Mouse (Mus musculus): Measurements from ENCODE around the gene Tunar.

The Tunar gene

GRCm38 (mm10) chr12:105333570-105333969 lies at the start of gene Tunar:
TSS of gene Tunar (plus strand) at chr12:105333870.
- no peak for DNase-seq

- no peak for DNase-seq
Observed at GRCm38 (mm10) chr12:105312571-105313035, 21.1 kb upstream of the Tunar start.

- DNase-seq, result no peak
Observed at GRCm38 (mm10) chr12:105314328-105314727, 19.3 kb upstream of the Tunar start.

- no peak for DNase-seq
Observed at GRCm38 (mm10) chr12:105322160-105322559, 11.5 kb upstream of the Tunar start.

GRCm38 (mm10) chr12:105327051-105327450 lies 6.6 kb upstream of the Tunar start:
- DNase-seq, result no peak

- DNase-seq, result no peak
Observed at GRCm38 (mm10) chr12:105328396-105328795, 5.3 kb upstream of the Tunar start.

- DNase-seq, result no peak
Observed at GRCm38 (mm10) chr12:105336094-105336420, 2.4 kb downstream of the Tunar start.

- no peak for DNase-seq
Observed at GRCm38 (mm10) chr12:105336421-105337289, 3.0 kb downstream of the Tunar start.

GRCm38 (mm10) chr12:105337290-105338005 lies 3.8 kb downstream of the Tunar start:
- DNase-seq, result no peak

GRCm38 (mm10) chr12:105338256-105338977 lies 4.7 kb downstream of the Tunar start:
- no peak for DNase-seq

GRCm38 (mm10) chr12:105341523-105341922 lies 7.9 kb downstream of the Tunar start:
- DNase-seq, result no peak

GRCm38 (mm10) chr12:105344460-105344859 lies 10.8 kb downstream of the Tunar start:
- no peak for DNase-seq

GRCm38 (mm10) chr12:105346861-105347260 lies 13.2 kb downstream of the Tunar start:
- no peak for DNase-seq

- no peak for DNase-seq
Observed at GRCm38 (mm10) chr12:105347261-105347660, 13.6 kb downstream of the Tunar start.

GRCm38 (mm10) chr12:105354266-105354665 lies 20.6 kb downstream of the Tunar start:
- DNase-seq, result no peak

- DNase-seq, result no peak
Observed at GRCm38 (mm10) chr12:105354772-105355171, 21.1 kb downstream of the Tunar start.

GRCm38 (mm10) chr12:105356781-105357180 lies 23.1 kb downstream of the Tunar start:
- no peak for DNase-seq

GRCm38 (mm10) chr12:105363648-105364047 lies 30.0 kb downstream of the Tunar start:
- DNase-seq, result no peak

- no peak for DNase-seq
Observed at GRCm38 (mm10) chr12:105374564-105374963, 40.9 kb downstream of the Tunar start.

- no peak for DNase-seq
Observed at GRCm38 (mm10) chr12:105376976-105377375, 43.3 kb downstream of the Tunar start.

GRCm38 (mm10) chr12:105382733-105383132 lies 49.1 kb downstream of the Tunar start:
- no peak for DNase-seq

GRCm38 (mm10) chr12:105394671-105395070 lies 61.0 kb downstream of the Tunar start:
- DNase-seq, result no peak

GRCm38 (mm10) chr12:105398172-105398571 lies 64.5 kb downstream of the Tunar start:
- DNase-seq, result no peak

Measured in thymus, postnatal 14 days (tissue).